Mouse (Mus musculus): ENCODE results near the gene Best3.

- TF ChIP-seq CTCF (IDR thresholded peaks at IDR 0.05; ENCODE audit: borderline replicate concordance, control insufficient read depth, extremely low read depth, insufficient read depth, low read length, poor library complexity) = no peak
- no peak for TF ChIP-seq POLR2A (IDR thresholded peaks at IDR 0.05; ENCODE audit: control insufficient read depth, extremely low read depth, insufficient read depth, low read length, poor library complexity)
Observed at GRCm38 (mm10) chr10:117062894-117063253, 76.8 kb downstream of the Best3 start.

Measured in thymus, adult 2 months (tissue).